Mouse (Mus musculus) MEL-GATA-1-ER (cell line): ENCODE measurements at regions not wholly inside any gene's neighbourhood (a gene's known extent, or its start where the extent isn't known, plus 50 kb on each side); places are given as distances from the start of the nearest gene placed in this dataset.

ENCODE experiments used
- DNase-seq: peaks from one replicate; pipeline ENCODE4 v3.0.0-alpha.2; 2012; ENCODE audit warnings: low read depth; ENCODE audit errors: extremely low read depth

DNA sequence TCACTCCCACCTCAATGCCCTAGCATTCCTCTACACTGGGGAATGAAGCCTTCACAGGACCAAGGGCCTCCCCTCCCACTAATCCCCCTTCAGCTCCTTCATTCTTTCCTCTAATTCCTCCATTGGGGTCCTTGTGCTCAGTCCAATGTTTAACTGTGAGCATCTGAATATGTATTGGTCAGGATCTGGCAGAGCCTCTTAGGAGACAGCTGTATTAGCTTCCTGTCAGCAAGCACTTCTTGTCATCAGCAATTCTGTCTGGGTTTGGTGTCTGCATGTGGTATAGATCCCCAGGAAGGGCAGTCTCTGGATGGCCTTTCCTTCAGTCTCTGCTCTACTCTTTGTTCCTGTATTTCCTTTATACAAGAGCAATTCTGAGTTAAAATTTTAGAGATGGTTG, 426.8 kb upstream of the 2610001J05Rik start:
- no peak for DNase-seq

DNA sequence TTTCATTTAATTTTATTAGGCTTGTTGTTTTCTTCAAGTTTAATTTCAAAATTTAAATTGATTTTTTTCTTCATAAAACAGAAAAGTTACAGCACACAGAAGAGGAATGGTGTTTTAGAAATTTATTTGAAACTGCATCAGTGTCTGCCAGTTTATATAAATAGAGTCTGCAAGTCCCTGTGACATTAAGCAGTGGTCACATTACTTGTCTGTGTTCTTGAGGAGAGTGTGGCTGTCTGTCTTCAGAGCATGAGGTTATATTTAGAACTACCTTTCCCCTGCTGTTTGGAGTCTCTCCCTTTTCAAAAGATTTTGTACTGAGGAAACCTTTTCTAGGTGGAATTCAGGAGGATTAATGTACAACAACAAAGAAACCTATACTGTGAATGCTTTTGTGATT, 426.1 kb upstream of the 2610001J05Rik start:
- DNase-seq = no peak

DNA sequence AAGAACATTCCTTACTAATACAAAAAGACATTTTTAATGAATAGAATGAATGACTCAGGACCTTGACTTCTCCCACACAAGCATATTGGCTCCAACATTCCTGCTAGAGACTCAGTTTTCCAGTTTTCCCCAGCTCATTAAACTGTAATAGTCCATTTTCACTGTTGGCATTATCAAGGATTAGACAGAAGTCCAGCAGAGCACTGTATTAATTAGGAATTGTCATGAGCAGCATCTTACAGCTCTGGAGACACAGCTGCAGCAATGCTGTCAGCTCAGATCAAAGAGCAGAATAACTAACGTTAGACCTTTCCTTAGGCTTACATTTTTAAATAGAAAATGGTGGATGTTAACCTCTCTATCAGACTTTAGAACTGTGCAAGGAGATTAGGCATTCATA, 419.5 kb upstream of the 2610001J05Rik start:
- no peak for DNase-seq

DNA sequence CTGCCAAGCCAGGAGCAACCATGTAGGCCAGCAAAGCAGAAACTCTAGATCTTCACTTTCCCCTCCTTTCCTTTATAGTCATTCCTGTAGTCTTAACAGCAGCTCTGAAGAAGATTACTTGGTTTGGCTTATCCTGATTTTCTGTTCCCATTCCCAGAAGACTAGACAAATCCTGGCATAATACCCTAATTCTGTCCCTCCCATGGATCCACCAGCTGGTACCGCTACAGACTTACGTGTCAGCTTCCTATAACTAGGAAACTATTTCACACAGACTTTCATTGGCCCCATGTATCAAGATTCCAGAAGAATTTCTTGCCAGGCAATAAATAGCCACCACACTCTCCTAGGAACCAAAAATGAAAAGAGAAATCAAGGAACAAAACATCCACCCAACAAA, 410.2 kb upstream of the 2610001J05Rik start:
- no peak for DNase-seq

DNA sequence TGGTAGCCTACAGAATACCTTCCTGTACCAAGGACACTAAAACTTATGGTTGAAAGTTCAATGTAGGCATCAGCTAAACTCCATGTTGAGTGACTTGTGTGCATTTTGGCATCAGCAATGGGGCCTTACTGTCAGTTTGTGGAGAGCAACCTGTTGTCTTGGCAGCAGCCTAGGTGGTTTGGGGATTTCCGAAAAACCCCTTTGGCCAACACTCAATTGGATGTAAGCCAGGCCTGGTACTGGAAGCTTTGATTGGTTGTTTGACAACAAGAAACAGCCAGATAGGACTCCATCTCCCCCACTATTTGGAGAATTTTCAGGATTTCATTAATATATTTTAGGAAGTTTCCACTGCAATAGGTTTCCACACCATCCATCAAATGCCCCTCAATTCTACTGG, 390.6 kb upstream of the 2610001J05Rik start:
- no peak for DNase-seq

DNA sequence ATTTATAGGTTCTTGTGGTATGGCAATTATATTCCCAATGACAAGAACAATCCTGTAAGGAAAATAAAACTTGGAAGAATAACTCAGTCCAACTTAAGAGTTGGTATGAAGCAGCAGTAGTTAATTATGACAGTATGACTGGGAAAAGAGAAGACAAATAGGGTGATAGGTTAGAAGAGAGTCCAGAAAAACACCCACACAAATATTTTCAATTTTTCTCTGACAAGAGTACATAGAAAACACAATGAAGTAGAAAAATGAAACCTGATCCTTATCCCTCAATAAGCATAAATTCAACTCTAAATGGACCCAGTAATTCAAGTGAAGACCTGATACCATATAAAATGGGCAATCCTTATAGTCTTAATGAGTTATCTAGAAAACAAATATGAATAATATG, 369.0 kb upstream of the 2610001J05Rik start:
- no peak for DNase-seq

DNA sequence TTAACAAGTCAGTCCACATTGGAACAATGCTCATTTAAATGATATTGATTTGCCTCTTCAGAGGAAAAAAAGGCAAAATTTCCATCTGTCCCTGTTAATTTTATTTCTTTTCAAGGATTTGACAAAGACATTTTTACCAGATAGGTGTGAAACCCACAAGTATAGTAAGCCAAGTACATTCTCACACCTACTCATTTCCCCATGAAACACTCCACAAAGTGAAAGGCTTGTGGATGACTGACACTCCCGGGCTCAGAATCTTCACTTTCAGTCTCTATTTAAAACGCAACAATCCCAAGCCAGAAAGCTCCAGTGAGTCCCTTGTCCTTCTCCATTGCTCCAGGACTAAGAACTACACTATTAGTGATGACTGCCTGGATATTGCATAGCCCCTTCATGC, 367.8 kb upstream of the 2610001J05Rik start:
- DNase-seq = no peak

DNA sequence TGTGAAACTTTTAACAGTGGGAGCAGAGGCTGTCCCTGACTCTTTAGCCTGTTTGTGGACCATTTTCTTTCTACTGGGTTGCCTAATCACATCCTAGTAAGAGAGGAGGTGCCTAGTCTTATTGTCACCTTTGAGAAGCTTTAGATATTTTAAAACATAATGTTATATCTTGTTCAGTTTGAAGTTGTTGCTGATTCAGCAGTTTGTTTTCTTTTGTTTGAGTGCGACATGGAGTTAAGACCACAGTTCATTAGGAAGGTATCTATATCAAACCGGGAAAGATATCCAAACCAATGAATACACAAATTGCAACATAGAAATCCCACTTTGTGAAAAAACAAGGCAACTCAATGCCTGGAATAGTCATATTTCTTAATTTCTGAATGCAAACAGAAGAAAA, 359.5 kb upstream of the 2610001J05Rik start:
- no peak for DNase-seq

DNA sequence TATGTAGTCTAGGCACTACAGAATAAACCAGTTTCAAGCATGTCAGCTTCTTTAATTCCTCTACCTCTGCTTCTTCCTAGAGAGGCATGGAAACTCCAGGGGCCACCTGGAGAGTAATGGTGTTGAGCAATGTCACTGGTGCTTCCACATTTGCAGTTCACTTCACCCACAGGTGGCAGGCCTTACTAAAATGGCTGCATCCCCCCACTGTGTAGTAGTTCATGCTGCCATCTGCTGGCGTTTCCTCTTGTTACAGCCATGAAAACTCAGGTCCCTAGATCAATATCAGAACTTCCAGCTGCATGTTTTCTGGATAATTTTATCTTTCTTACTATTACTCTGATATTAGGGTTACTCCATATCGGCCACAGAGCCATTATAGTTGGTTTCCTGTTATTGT, 336.2 kb upstream of the 2610001J05Rik start:
- DNase-seq = no peak

DNA sequence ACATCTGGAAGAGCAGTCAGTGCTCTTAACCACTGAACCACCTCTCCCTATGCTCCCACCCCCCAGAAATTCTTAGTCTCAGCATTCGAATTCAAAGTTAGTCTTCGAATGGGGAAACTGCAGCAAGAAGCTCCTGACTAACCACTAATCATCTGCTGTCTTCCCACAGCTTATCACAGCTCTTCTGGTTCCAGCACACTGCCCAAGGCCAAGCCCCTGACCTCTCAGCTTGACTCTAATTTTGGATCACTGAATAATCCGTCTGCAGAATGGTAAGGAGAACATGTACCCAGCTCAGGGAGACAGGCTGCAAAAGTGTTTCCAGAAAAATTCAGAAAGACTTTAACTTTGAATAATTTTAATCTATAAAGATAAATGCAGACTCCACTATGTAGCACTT, 325.8 kb upstream of the 2610001J05Rik start:
- DNase-seq = no peak

DNA sequence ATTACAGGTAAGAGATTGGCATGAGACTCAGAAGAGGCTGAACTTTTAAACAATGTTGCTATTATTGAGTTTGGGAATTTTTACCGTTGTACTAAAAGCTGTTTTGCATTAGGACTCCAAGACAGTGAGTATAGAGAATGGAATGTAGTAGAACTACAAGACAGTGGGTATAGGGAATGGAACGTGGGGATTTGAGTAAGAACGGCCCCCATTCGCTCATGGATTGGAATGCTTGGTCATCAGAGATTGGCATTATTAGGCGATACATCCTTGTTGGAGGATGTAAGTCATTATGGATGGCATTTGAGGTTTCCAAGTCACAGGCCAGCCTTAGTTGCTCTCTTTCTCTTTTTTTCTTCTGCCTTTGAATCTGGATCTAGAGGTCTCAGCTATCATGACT, 324.0 kb upstream of the 2610001J05Rik start:
- no peak for DNase-seq

DNA sequence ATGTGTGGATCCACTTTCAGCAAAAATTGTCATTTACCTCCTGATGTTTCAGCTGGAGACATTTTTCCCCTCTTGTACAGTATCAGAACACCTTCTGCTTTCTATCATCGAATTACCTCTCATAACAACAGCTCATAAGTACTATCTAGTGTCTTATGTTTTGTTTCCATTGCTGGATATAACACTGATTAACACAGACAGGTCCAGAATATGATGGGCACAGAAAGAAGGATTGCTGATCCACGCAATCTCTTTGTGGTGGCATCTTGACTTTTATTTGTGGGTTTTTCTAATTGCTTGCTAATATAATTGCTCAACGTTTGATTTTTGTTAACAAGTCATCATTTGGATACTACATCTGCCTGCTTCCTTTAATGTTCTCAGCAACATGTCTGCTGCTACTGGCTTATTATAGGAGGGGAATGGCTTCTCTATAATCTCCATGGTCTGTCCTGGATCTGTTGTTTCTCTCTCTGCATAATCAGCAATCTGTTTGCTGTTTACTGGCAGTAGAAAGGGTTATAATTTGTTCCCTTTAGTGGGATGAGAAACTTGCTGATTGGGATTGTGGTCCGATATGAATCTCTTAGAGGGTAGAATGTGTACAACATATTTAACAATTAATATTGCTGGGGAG, 320.2 kb upstream of the 2610001J05Rik start:
- no peak for DNase-seq

DNA sequence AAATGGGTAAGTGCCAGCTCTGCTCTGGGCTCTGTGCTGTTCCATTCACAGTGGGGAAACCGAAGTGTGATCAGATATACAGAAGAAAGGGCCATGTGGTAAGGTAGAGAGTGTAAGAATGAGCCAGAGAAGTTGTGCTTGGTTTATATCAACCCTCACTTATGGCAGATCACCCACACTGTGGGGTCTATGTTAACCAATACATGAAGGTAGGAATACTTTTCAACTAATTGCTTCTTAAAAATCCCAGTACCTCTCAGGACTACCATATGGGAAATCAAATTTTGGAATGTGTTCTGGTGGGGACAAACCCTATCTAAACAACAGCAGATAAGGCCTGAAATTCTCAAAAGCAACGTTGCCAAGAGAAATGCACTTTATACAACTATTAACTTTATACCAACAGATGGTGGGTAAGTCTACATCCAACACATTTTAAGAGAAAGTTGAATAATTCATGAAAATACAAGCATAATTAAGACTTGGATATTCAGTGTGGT, 314.7 kb upstream of the 2610001J05Rik start:
- DNase-seq = no peak

DNA sequence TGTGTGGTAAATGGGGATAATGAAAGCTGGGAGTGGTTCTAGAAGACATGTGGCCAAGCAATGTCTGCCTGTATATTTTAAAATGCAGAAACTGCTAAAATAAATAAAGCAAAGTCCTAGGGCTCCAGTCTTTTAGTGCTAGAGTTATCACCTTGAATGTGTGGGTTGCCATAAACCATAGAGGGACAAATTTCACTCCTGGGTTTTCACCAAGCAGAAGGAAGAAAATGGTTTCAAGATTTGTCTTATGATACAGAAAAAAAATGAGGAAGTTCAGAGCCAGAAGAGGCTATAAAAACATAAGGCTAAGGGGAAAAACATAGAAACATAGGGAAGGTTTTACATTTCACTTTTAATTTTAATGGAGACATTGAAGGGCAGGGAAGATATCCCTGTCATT, 276.1 kb upstream of the 2610001J05Rik start:
- DNase-seq = no peak

DNA sequence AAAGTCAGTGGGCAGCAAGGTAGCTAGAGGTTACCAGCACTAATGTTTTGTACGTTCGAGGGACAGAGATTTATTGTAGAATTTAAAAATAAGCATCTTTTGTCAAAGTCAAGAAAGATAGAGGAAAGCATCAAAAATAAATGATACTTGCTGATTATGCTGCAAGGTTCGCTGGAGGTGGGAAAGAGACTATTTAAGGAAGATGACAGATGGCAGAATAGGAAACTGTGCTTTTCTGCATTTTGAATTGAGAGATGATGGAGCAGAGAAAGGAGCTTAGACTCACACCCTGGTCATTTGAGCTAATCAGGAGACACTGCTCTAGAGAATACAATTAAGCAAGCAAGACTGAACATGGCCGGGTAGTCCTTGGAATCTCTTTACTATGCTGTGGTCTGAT, 275.1 kb upstream of the 2610001J05Rik start:
- no peak for DNase-seq

DNA sequence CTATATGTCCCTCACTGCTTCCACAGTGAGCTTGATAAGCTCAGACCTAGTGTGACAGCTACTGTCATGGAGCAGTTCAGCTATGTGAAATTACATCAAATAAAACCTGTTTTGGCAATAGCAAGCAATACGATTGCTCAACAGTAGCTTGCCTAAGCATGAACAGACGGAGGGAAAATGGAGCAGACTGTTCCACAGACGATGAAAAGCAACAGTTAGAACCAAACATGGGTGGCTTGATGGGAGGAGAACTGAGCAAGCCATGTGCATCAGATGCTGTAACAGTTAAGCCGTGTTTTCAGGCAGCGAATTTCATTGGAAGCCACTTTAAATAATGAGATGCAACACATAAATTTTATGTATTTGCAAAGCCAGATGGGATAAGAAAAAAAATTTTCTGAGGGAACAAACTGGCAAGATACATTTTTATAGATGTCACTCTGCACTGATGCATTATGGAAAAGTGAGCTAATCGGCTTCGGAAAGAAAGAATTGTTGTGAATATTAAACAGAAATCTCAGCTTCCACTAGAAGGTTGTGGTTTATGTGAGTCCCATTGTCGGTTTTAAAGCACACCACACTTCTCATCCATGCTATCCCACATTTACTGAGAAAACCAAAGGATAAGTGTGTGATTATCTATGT, 270.9 kb upstream of the 2610001J05Rik start:
- no peak for DNase-seq

DNA sequence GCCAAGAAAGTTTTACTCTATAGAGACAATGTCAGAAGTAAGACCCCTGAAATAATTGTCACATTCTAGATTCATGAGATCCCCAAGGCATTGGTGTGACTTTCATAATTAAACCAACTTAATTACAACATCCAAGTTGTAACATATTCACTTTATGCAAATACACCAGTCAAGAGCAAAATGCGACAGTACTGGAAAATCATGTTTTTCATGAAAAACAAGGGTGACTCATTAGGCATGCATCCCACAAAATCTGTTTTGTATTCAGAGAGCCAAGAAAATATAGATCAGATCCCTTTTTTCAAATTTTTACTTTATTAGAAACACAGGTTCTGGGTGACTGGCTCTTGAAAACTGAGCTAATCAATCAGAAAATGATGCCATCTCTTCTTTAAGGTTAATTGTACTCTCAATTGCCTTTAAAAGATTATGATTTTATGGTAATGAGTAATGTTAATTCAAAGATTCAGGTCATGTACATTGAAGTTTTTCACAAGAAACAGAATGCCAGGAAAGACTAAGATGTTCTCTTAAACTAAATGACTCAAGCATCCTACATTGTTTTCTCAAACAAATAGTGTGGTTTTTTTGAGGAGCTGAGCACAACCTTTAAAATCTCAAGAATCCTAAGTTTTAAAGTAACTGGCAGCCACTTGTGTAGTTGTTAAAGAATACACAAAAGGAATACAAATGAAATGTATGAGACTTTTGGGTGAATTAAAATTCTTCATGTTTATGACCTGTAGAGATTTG, 259.2 kb upstream of the 2610001J05Rik start:
- no peak for DNase-seq

DNA sequence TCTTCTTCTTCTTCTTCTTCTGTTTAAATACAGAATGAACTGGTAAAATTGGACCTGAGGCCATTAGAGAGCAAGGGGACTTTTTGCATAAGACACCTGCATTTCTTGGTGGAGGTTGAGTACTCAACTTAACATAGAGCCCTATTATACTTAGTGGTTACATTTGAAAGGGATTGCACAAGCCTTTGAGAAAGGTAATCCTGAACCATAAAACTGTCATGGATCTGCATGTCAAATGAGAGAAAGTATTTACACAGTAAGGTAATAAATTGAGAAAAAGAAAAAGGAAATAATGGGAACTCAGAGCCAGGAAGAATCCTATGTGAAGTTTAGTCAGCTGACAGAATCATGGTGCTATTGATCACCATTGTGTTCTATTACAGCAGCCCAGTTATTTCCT, 258.1 kb upstream of the 2610001J05Rik start:
- DNase-seq = no peak

DNA sequence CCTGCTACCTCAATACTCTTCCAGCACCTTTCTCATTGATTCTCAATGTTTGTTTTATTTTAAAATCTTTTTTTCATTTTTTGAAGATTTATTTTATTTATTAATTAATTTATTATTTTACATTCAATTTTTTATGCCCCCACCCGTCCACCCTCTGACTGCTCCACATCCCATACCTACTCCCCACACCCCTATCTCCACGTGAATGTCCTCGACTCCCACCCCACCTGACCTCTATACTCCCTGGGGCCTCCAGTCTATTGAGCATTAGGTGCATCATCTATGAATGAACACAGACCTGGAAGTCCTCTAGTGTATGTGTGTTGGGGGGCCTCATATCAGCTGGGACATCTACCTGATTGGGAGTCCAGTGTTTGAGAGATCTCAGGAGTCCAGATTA, 251.0 kb upstream of the 2610001J05Rik start:
- no peak for DNase-seq

DNA sequence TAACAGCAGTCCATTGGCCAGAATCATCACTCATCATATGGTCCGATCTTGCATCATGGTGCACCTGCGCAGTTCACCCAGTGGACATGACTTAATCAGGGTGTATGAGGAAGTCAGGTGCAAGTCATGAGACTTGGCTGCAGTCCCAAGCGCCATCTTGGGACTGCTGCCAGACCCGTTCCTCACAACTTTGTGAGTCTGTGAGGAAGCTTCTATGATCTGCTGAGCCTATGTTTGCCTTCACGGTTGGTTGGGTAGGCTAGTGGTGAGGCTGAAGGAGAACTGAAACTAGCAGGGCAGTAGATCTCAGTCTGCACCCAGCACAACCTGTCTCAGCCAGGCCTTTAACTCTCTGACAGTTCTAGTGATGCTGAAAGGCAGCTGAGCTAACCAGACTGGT, 250.2 kb upstream of the 2610001J05Rik start:
- DNase-seq = no peak

DNA sequence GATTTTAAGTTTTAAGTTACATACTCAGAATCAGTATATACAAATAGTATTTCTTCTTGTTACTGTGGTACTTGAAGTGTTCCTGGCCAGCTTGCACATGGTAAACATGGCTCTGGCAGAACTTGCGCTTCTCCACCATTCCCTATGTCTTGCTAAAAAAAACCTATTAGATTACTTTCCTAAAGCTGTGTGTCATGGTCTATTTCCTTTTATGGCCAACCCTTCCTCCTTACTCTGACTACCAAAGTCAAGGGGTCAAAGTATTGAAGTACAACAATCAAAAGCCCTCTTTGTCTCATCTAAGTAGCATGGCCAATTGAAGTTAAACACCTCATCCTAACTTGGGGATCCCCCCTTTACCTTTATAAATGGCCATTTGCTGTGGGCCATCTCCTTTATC, 223.6 kb upstream of the 2610001J05Rik start:
- DNase-seq = no peak

DNA sequence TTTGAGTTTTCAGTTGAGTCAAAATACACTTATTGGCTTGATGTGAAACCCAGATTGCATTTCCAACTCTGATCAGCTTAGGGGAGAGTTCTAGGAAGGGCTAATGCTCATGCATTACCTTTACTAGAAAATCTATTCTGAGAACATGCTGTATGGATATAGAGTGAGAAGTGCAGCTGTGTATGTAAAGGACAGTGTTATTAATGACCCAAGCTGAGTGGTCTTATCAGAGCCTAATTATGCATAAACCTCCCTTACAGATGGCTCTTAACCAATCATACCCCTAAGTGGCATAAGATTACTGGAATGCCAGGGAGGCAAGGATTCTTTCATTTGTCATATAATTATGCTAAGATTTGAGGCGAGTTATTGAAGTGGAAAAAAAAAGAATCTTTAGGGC, 210.6 kb upstream of the 2610001J05Rik start:
- DNase-seq = no peak

DNA sequence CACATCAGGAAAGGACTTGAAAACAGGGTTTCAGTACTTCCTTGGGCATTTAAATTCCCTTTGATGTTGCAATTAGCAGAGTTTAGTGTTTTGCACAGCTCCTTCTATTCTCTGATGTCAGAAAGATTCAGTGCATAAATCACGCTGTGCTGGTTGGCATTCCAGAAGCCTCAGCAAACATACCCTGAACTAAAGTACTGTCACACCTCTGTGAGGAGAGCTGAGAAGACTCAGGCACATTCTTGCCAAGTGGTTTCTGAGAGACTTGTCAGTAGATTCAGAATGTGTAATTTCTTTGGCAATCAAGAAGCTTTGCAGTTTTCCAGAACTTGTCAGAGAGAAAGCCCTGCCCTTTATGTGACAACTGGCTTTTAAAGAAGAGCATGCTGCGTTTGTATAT, 192.4 kb upstream of the 2610001J05Rik start:
- no peak for DNase-seq
